Mouse (Mus musculus) spleen, postnatal 10 days (tissue): ENCODE results near the gene Rogdi.

ENCODE experiments used
- DNase-seq, 2 experiments: peaks; one replicate each; pipeline ENCODE4 v3.0.0; 2021 to 2022; ENCODE audit warnings: low spot score in 2 of 2

Rogdi gene

GRCm38 (mm10) chr16:4993276-4993675 is 20.1 kb downstream of the Rogdi start:
- no peak for DNase-seq

GRCm38 (mm10) chr16:4984717-4985116 is 28.6 kb downstream of the Rogdi start:
- DNase-seq: no peak

GRCm38 (mm10) chr16:4979755-4980380 is 33.5 kb downstream of the Rogdi start:
- DNase-seq: peak; percentile 27 to 51

- DNase-seq: no peak
Measured at GRCm38 (mm10) chr16:4978275-4979051, 34.9 kb downstream of the Rogdi start.

GRCm38 (mm10) chr16:4976180-4976579 is 37.2 kb downstream of the Rogdi start:
- no peak for DNase-seq

GRCm38 (mm10) chr16:4974521-4974920 is 38.8 kb downstream of the Rogdi start:
- DNase-seq: no peak

- peak in 1 of 2 experiments; percentile 49 for DNase-seq
Measured at GRCm38 (mm10) chr16:4971626-4972025, 41.7 kb downstream of the Rogdi start.

- peak in 1 of 2 experiments; percentile 33 for DNase-seq
Measured at GRCm38 (mm10) chr16:4969055-4969843, 44.1 kb downstream of the Rogdi start.

GRCm38 (mm10) chr16:4968426-4968825 is 44.9 kb downstream of the Rogdi start:
- DNase-seq: no peak

- DNase-seq: no peak
Measured at GRCm38 (mm10) chr16:4965392-4966129, 47.8 kb downstream of the Rogdi start.

GRCm38 (mm10) chr16:4964731-4965391 is 48.5 kb downstream of the Rogdi start:
- no peak for DNase-seq

GRCm38 (mm10) chr16:4963797-4964709 is 49.3 kb downstream of the Rogdi start, which contains the start of gene Anks3:
Anks3 (minus strand) TSS chr16:4964205.
- DNase-seq: peak; percentile 95 to 97

GRCm38 (mm10) chr16:4963346-4963745 is 50.0 kb downstream of the Rogdi start:
- no peak for DNase-seq

- DNase-seq: no peak
Measured at GRCm38 (mm10) chr16:4960260-4960659, 53.1 kb downstream of the Rogdi start.
